Mouse (Mus musculus): ENCODE measurements around the gene Cd81.

Cd81 gene

GRCm38 (mm10) chr7:143110803-143111202, 58.3 kb downstream of the Cd81 start:
- DNase-seq (ENCODE audit: low read depth, low spot score): no peak

GRCm38 (mm10) chr7:143111719-143112118, 59.2 kb downstream of the Cd81 start:
- no peak for DNase-seq (ENCODE audit: low read depth, low spot score)

GRCm38 (mm10) chr7:143112395-143112794, 59.9 kb downstream of the Cd81 start:
- DNase-seq (ENCODE audit: low read depth, low spot score): no peak

- DNase-seq (ENCODE audit: low read depth, low spot score): no peak
Measured at GRCm38 (mm10) chr7:143114773-143115172, 62.2 kb downstream of the Cd81 start.

GRCm38 (mm10) chr7:143116521-143116920, 64.0 kb downstream of the Cd81 start:
- DNase-seq (ENCODE audit: low read depth, low spot score): no peak
